Mouse (Mus musculus) olfactory bulb, adult 2 months (tissue): ENCODE data around the gene Hbq1a. TPM values are rescaled to one million over a fixed set of nuclear protein-coding genes. Genes with fewer than 3 reads are reported as not detected.

Source experiments
- H3K27ac ChIP-seq: fragments of 200-500 bp; 2 replicates; pipeline ENCODE4 v1.5.1; 2012; ENCODE audit warnings: low read depth, low read length; ENCODE audit not compliant: insufficient read depth
- H3K4me1 ChIP-seq: fragments of 200-500 bp; 2 replicates; pipeline ENCODE4 v1.6.1; 2012; ENCODE audit warnings: low read length; ENCODE audit not compliant: control insufficient read depth, insufficient read depth
- H3K4me3 ChIP-seq: fragments of 200-500 bp; 2 replicates; pipeline ENCODE4 v1.5.1; 2012; ENCODE audit warnings: mild to moderate bottlenecking, low read depth, low read length, moderate library complexity; ENCODE audit not compliant: insufficient read depth
- CTCF ChIP-seq: fragments of 200-500 bp; IDR thresholded peaks from 2 replicates; pipeline ENCODE4 v1.5.1; 2012; ENCODE audit warnings: low read depth, mild to moderate bottlenecking, low read length, moderate library complexity; ENCODE audit not compliant: insufficient read depth
- POLR2A ChIP-seq: fragments of 200-500 bp; IDR thresholded peaks from 2 replicates; pipeline ENCODE4 v1.6.1; 2012; ENCODE audit warnings: mild to moderate bottlenecking, low read depth, low read length, moderate library complexity; ENCODE audit not compliant: insufficient read depth
- WGBS: fragments of 180-500 bp; shearing (Covaris S2); methylation state at CpG from one replicate; pipeline ENCODE4 v1.1.7; 2018; 5-methylcytosine and 5-hydroxymethylcytosine counted together
- polyA plus RNA-seq: library from polyadenylated mRNA; stranded (reverse); fragments of >200 nt; gene quantifications from 2 replicates; pipeline ENCODE4 v1.2.4, GENCODE M21; 2012; ENCODE audit warnings: low replicate concordance; ENCODE audit not compliant: missing spikeins, insufficient read depth, insufficient read length

Gene Hbq1a
- polyA plus RNA-seq, 1 experiment = not detected

DNA sequence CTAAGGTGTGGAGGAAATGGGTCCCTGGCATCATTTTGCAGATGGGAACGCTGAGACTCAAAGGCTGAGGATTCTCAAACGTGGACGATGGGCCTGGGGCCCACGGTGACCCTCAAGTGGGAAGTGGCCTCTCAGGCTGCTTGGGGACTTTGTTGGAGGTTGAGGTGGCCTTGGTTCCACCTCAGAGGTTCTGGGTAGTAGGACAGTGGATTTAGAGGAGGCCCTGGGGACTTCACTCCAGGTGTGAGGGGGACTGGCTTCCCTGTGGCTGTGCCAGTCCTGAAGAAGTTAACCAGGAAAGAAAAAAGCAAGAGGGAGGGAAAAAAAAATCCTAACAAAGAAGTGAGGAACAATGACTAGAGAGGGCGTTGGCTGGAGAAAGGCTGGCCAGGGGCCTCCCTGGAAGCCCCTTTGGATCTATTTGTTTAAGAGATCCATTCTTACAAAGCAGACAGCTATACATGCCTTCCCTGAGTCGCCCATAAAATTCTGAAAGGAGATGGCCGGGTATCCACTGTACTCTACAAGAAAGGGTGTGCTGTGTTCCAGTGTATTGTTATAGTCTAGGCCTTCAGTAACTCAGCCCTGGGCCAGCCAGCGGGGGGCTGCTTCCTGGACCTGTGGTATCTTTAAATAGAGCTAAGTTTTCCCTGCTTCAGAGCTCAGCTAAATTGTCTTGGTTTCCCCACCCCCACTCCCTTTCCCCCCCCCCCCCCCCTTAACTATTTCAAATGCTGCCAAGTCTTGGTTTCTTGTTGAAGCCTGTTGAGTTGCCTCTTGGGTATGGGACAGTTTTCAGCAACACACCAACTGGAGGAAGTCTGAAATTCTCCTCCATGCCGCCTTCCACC lies 48.8 kb downstream of the Hbq1a start:
- peak overlapping the region; percentile 70 for H3K4me3 ChIP-seq
- TF ChIP-seq CTCF = no peak
- no peak for TF ChIP-seq POLR2A
- H3K4me1 ChIP-seq = peaks cover 21% of the 10 kb centered on the region
- 41% methylated on average over 9 of the region's 9 CpGs for WGBS
- no peak overlapping the region; the same call in 1 of the 2 replicates for H3K27ac ChIP-seq

DNA sequence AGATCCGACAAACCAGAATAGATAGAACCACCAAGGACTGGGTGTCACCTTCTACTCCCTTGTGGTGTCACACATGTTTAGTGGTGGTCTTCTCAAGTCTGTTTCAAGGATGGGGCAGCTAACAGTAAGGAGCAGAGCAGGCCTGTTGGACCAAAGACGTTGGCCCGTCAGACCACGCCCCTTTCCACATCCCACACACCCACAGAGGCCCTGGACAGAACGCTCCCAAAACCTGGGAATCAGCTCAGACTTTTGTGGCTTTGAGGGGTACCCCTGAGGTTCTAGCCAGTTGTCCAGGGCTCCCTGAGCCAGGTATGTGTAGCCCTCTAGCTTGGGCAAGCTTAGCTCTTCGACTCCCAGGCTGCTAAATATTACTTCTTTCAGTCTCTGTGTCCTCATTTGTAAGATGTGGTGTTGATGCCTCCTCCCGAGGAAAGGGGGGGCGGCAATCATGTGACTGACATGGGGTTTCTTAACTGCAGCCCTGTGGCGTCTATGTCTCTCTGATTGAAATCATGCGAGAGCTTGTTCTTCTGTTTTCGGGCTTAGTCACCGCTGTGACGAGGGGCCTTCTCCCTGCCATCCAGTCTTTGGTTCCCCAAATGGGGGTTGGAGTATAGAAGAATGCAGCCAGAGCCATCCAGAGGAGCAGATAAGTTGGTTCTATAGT lies 49.5 kb downstream of the Hbq1a start:
- 0 out of 2 replicates have a peak overlapping the region, but pooled peaks have one; percentile 2 for H3K4me3 ChIP-seq
- WGBS = 61% methylated on average over 13 of the region's 13 CpGs
- H3K27ac ChIP-seq = no peak overlapping the region; the same call in 1 of the 2 replicates

More for the DNA sequence above, 49.5 kb downstream of the Hbq1a start:
- TF ChIP-seq CTCF = no peak
- no peak for TF ChIP-seq POLR2A
- H3K4me1 ChIP-seq = peaks cover 21% of the 10 kb centered on the region

Other genes starting within 250 kb of the Hbq1a start
- gene Il9r, start 99.8 kb upstream of the Hbq1a start, polyA plus RNA-seq = not detected in 2 replicates
- gene Snrnp25, start 94.7 kb upstream of the Hbq1a start, polyA plus RNA-seq = not detected in 2 replicates
- not detected in 2 replicates for gene Rhbdf1, start 77.8 kb upstream of the Hbq1a start, polyA plus RNA-seq
- gene Mpg, start 73.6 kb upstream of the Hbq1a start, polyA plus RNA-seq = not detected in 2 replicates
- gene Nprl3, start 32.4 kb upstream of the Hbq1a start, polyA plus RNA-seq = not detected in 2 replicates
- gene Hba-x, start 23.7 kb upstream of the Hbq1a start, polyA plus RNA-seq = not detected in 2 replicates
- gene Hba-a1, start 16.6 kb upstream of the Hbq1a start, polyA plus RNA-seq = not detected in 2 replicates
- gene Hbq1b, start 13.1 kb upstream of the Hbq1a start, polyA plus RNA-seq = not detected in 2 replicates
- gene Hba-a2, start 3.6 kb upstream of the Hbq1a start, polyA plus RNA-seq = not detected in 2 replicates
- not detected in 2 replicates for gene Sh3pxd2b, start 47.8 kb downstream of the Hbq1a start, polyA plus RNA-seq
- not detected in 2 replicates for gene Ubtd2, start 155.3 kb downstream of the Hbq1a start, polyA plus RNA-seq
- gene Efcab9, start 232.0 kb downstream of the Hbq1a start, polyA plus RNA-seq = not detected in 2 replicates
- gene Stk10, start 233.2 kb downstream of the Hbq1a start, polyA plus RNA-seq = not detected in 2 replicates